Mouse (Mus musculus) gastrocnemius, postnatal 4 days (tissue): ENCODE measurements around the gene Nup107. TPM values are rescaled to one million over a fixed set of nuclear protein-coding genes. Genes with fewer than 3 reads are reported as not detected.

Source experiments
- DNase-seq, 2 experiments: peaks; one replicate each; pipeline ENCODE4 v3.0.0; 2021 to 2022; ENCODE audit warnings: low spot score in 2 of 2, mixed read lengths in 2 of 2
- total RNA-seq, 2 experiments: library from RNA; stranded (reverse); gene quantifications; 2 replicates each; pipeline ENCODE4 v1.2.3; 2021

Nup107 gene
- total RNA-seq, 2 experiments from 2014 or later: 16.8 to 21.3 TPM

GRCm38 (mm10) chr10:117778951-117779350 lies 13.6 kb downstream of the Nup107 start:
- DNase-seq: no peak

- DNase-seq: no peak
Measured at GRCm38 (mm10) chr10:117778328-117778910, 14.1 kb downstream of the Nup107 start.

DNA sequence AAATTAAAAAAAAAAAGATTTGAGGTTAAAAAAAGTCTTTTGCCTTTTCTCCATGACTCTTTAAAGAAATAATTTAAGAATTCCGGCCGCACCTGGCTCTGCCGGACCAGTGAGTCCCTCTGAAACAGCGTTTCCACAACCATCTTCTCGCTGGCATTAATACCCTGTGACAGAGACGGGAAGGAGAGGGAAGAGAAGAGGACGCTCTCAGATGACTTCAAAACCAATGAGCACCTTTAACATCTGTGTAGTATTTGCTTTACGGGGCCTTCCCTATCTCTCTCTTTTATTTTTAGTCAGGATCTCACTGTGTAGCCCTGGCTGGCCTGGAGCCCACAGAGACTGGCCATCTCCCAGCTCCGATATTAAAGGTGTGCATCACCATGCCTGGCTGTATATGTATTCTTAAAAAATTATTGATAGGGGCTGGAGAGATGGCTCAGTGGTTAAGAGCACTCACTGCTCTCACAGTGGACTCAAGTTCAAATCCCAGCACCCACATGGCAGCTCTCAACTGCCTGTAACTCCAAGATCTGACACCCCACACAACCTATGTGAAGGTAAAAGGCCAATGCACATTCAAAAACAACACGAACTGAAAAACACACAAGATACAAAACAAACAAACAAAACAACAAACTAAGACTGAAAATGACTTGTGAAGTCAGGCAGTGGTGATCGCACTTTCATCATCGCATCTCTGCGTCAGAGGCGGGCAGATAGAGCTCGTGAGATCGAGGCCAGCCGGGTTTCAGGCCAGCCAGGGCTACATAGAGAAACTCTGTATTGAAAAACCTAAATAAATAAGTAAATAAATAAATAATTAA lies 14.8 kb downstream of the Nup107 start:
- DNase-seq: no peak

DNA sequence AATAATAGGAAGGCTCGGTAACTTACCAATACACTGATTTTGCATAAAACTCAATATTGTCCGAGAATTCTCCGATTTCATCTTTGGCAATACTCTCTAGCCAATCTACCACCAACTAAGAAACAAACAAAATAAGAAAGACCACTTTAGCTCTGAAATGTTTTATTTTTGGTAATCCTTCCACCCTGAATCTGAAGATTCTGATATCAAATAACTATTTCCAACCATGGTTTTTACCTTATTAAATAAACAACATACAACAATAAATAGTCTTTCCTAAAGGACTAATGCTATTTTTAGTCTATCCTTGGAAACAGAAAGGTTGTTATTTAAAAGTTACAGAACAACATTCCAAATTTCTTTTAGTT lies 15.4 kb downstream of the Nup107 start:
- no peak for DNase-seq

- no peak for DNase-seq
Measured at GRCm38 (mm10) chr10:117776281-117777102, 16.0 kb downstream of the Nup107 start.

DNA sequence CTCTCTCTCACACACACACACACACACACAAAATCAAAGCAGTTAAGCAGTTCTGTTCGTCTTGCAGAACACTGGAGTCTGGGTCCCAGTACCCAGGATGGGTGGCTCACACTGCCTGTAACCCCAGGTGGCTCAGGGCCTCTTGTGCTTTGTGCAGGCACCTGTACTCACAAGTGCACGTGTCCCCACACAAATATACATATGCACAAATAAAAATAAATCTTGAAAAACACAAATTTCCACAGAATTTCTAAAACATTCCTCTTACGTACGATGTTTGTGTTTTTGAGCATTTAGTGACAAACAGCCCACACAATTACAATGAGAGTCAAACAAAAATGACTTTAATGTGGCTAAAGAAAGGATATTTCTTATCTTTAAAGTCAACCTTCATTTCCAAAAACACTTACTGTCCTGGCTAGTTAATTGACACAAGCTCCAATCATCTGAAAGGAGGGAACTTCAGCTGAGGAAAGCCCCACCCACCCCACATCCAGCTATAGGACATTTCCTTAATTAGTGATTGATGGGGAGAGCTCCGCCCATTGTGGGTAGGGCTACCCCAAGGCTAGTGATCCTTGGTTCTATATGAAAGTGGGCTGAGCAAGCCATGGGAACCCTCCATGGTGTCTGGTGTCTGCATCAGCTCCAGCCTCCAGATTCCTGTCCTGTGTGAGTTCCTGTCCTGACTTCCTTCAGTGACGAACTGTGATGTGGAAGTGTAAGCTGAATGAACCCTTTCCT lies 16.9 kb downstream of the Nup107 start:
- DNase-seq: no peak

DNA sequence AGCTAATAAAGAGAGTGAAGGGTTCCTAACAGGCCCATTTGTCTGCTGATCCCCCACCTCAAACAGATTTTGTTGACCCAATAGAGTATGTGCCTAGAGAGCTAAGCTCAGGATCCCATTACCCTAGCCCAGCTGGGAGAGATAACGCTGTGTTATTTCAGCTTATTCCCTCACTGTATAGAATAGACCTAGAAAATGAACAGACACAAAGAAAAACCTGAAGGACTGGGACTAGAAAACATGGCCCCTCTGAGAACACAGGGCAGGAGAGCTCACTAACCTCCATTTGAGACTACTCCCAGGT lies 17.7 kb downstream of the Nup107 start:
- no peak for DNase-seq

DNA sequence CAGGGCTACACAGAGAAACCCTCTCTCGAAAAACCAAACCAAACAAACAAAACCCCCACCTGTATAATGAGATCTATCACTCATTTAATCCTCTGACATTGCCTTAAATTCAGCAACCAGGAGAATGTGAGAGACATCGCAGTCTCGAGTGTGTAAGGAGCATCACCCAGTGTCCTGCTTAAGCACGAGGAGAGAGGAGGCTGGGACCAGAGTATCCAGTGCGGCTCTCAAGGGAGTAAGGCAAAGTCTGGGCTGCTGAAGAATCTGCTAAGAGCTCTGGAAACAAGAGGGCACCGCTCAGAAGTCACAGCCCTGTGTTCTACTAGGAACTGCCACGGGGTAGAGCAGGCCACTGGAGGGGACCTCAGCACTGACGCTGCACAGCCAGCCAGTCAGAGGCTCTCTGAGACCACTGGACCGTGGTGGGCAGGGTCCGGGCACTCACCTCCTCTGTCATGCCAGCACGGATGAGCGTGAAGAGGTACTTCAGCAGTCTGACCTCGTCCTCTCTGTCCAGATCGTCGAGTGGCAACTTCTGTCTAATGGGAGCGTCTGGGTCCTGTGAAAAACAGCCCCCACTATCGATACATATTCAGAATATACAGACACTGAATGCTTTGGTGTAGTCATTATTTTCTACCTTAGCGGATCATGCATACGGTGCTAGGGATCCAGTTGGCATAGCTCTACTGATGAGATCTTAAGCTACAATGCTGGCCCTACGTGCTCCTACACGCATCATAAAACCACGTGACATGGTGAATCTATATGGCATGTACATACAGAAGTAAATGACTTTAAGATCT lies 18.3 kb downstream of the Nup107 start:
- DNase-seq: no peak

- DNase-seq: no peak
Measured at GRCm38 (mm10) chr10:117773106-117773720, 19.3 kb downstream of the Nup107 start.

DNA sequence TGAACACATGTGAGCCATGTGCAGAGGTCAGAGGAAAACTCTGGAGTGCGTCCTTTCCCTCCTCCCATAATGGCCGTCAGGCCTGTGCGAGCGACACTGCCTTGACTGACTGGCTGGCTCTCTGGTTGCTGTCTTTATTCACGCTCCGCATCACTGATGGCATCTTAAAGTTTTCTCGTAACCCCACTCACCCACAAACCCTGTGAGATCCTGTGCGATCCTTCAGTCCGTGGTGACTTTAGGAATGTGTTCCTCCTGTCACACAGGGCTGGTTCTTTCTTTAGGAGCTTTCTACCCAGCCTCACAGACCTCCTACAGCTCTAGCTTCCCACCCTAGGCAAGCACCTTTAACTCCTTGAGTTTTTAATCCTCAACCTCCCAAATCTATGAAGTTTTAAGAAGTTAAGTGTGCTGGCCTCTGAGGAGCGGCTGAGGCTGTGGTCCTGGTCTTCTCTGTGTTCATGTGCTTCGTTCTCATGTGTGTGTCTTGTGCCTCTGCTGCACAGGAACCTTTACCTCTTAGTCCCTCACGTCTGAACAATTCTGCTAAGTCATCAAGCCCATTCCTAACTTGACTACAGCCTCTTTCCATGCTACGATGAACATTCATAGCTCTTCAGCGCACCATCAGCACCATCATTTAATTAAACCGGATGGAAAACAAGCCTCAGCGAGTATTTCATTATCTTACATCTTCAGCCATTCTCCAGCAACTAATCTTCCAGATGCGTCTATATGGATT lies 20.0 kb downstream of the Nup107 start:
- no peak for DNase-seq

GRCm38 (mm10) chr10:117771131-117771510 lies 21.4 kb downstream of the Nup107 start:
- DNase-seq: no peak

GRCm38 (mm10) chr10:117770286-117771130 lies 22.0 kb downstream of the Nup107 start:
- DNase-seq: no peak

DNA sequence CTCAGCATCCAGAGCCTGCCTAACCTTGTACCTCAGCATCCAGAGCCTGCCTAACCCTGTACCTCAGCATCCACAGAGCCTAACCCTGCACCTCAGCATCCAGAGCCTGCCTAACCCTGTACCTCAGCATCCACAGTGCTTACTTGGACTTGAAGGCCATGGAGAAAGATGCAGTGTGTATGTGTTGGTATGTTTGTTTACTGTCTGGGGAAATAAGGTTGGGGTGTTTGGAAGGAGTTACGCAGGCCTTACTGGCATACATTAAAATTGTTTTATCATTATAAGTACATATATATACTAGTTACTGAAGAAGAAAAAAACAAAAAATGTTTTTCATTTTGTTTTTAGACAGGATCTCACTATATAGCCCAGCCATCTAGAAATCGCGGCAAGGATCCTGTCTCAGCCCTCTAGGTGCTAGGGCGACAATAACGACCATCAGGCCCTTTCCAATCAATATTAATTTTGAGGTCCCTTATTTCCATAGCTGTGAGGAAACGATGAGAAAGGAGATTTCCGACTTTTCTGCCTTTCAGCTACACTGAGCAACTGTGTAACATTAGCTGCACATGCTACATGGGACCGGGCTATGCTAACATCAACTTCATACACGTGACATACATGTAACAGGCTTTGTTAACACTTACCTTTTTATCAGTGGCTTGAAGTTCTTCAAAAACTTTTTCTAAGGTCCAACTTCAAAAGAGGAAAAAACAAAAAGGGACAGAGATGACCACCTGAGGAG lies 22.8 kb downstream of the Nup107 start:
- no peak for DNase-seq

DNA sequence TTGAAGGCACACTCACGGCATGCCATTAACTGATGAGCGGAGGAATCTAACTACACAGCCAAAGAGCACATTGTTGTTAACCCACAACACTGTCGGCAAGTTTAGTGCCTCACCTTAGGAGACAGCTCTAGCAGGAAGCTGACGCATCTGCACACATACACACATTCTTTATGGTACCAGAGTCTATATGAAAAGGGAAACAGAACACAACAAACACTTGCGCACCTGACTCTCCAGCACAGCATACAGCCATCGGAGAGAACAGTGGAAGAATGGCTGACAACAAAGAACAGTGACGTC lies 24.4 kb downstream of the Nup107 start:
- DNase-seq: no peak

GRCm38 (mm10) chr10:117767286-117768140 lies 25.0 kb downstream of the Nup107 start:
- no peak for DNase-seq

GRCm38 (mm10) chr10:117766896-117767160 lies 25.7 kb downstream of the Nup107 start:
- DNase-seq: no peak

GRCm38 (mm10) chr10:117766111-117766895 lies 26.2 kb downstream of the Nup107 start:
- no peak for DNase-seq
